Mouse (Mus musculus) heart, postnatal 0 days (tissue): ENCODE measurements around the gene Cntn4. TPM values are rescaled to one million over a fixed set of nuclear protein-coding genes. Genes with fewer than 3 reads are reported as not detected.

ENCODE experiments used
- ATAC-seq: fragments of 200-750 bp; cut with Nextera tagmentation; 2 replicates; pipeline ENCODE4 v1.8.0; 2017; ENCODE audit warnings: low read depth, moderate number of reproducible peaks, moderate library complexity; ENCODE audit not compliant: insufficient read depth
- DNase-seq: peaks from one replicate; pipeline ENCODE4 v3.0.0-alpha.2; 2016; ENCODE audit warnings: low spot score
- H3K27ac ChIP-seq: fragments of 300-500 bp; sonication (generic); 2 replicates; pipeline ENCODE4 v1.5.1; 2014; ENCODE audit warnings: low read depth, mild to moderate bottlenecking
- H3K27me3 ChIP-seq: fragments of 300-500 bp; sonication (generic); 2 replicates; pipeline ENCODE4 v1.6.1; 2014; ENCODE audit warnings: low read length, mixed read lengths; ENCODE audit not compliant: control insufficient read depth, insufficient read depth
- H3K36me3 ChIP-seq: fragments of 300-500 bp; sonication (generic); replicated peaks from 2 replicates; pipeline ENCODE4 v1.6.1; 2014; ENCODE audit warnings: low read length, mixed read lengths; ENCODE audit not compliant: control insufficient read depth, insufficient read depth
- H3K4me1 ChIP-seq: fragments of 300-500 bp; sonication (generic); 2 replicates; pipeline ENCODE4 v1.6.1; 2014; ENCODE audit warnings: antibody characterized with exemption; ENCODE audit not compliant: control insufficient read depth, insufficient read depth
- H3K4me2 ChIP-seq: fragments of 300-500 bp; sonication (generic); 2 replicates; pipeline ENCODE4 v1.6.1; 2014; ENCODE audit warnings: low read depth, mild to moderate bottlenecking, low read length, moderate library complexity
- H3K4me3 ChIP-seq: fragments of 300-500 bp; sonication (generic); 2 replicates; pipeline ENCODE4 v1.5.1; 2014; ENCODE audit warnings: low read depth, low read length
- H3K9ac ChIP-seq: fragments of 300-500 bp; sonication (generic); replicated peaks from 2 replicates; pipeline ENCODE4 v1.6.1; 2014; ENCODE audit warnings: low read depth, low read length, mixed read lengths
- H3K9me3 ChIP-seq: fragments of 300-500 bp; sonication (generic); replicated peaks from 2 replicates; pipeline ENCODE4 v1.6.1; 2016; ENCODE audit warnings: low read length; ENCODE audit not compliant: control insufficient read depth
- CTCF ChIP-seq: IDR thresholded peaks from 2 replicates; pipeline ENCODE4 v1.5.1; 2016; ENCODE audit warnings: antibody characterized with exemption, control low read depth, low read depth
- EP300 ChIP-seq: IDR thresholded peaks from 2 replicates; pipeline ENCODE4 v1.6.1; 2016; ENCODE audit warnings: antibody characterized with exemption, low read depth
- WGBS: fragments of 180-500 bp; shearing (Covaris S2); extraction: QIAGEN DNeasy Blood & Tissue Kit; methylation state at CpG from one replicate; pipeline ENCODE4 v1.1.7; 2014; 5-methylcytosine and 5-hydroxymethylcytosine counted together
- polyA plus RNA-seq: library from polyadenylated mRNA; unstranded; fragments of >200 nt; fragmentation: Nextera tagmentation; extraction: Ambion mirVana; gene quantifications from 2 replicates; pipeline ENCODE4 v1.2.1, GENCODE M21; 2015
- total RNA-seq: library from RNA; depleted of rRNA; stranded (reverse); fragments of >200 nt; gene quantifications from 2 replicates; pipeline ENCODE4 v1.2.3, GENCODE M21; 2014; ENCODE audit warnings: low replicate concordance

Cntn4 gene
- total and polyA plus RNA-seq, 2 experiments from 2014 or later, result 0.04 to 0.07 TPM

DNA sequence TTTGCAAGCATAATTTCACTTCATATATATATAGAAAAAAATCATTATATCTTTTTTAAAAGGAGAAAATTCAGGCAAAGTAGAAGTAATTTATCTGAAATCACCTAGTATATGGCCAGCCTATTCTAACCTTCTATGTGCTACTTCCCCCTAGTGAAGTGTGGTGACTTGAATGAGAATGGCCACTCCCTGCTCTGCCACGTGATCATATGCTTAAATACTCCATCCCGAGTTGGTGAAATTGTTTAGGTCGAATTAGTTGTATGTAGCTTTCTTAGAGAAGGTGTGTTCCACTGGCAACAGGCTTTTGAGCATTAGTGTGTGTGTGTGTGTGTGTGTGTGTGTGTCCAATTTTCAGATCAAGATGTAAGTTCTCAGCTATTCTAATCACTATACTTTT, 730.6 kb downstream of the Cntn4 start:
- Histone ChIP-seq H3K9me3 (no peaks in the 10 kb centered on the region), H3K4me2 (no peak overlapping the region), H3K36me3 (no peaks in the 10 kb centered on the region), H3K4me1 (no peaks in the 10 kb centered on the region), H3K27me3 (no peaks in the 10 kb centered on the region), H3K27ac (no peak overlapping the region), H3K9ac (no peak overlapping the region), H3K4me3 (no peak overlapping the region)
- no peak for TF ChIP-seq CTCF
- TF ChIP-seq EP300, result no peak
- DNase-seq (no peak), ATAC-seq (no peak)
- WGBS, result 73% methylated on average over 3 of the region's 3 CpGs

DNA sequence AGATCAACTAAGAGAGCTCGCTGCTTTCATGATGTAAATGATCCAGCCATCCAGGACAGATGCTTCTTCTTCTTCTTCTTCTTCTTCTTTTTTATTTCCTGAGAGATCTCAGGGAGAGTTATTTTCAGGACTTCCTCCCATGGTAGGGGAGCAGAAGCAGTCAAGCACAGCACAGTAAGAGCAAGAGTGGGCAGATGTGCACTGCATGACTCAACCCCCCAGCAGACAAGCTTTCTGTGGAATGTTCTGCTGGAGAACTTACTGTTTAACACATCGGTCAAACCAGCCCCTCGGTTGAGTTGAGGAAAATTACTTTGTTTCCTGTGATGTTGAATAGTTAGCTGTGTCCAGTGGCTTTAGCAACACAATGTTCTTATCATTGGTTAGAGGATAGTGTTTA, 731.2 kb downstream of the Cntn4 start:
- TF ChIP-seq EP300, result no peak
- TF ChIP-seq CTCF, result no peak
- no peaks in the 10 kb centered on the region for H3K9me3 ChIP-seq
- no peak for ATAC-seq
- H3K27ac ChIP-seq, result no peak overlapping the region
- no peaks in the 10 kb centered on the region for H3K36me3 ChIP-seq
- no peak overlapping the region for H3K9ac ChIP-seq
- H3K4me2 ChIP-seq, result no peak overlapping the region
- H3K4me3 ChIP-seq, result no peak overlapping the region
- H3K4me1 ChIP-seq, result no peaks in the 10 kb centered on the region
- DNase-seq, result no peak
- 61% methylated on average over 3 of the region's 3 CpGs for WGBS
- H3K27me3 ChIP-seq, result no peaks in the 10 kb centered on the region

DNA sequence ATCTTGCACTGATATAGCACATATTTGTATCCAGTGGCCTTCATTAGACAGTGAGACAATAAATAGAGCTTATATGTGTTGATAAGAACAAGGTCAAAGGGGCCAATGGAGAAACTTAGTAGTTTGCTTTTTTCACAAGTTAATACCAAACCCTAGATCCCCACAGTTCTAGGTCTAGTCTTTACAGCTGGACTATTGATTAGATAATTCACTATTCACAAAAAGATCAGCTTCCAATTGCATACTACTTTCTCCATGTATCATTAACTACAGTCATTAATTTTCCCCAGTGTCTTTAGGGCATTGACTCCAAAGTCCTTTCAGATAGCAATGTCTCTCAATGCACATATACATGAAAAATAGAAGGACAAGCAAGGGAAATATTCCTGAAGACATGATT, 745.5 kb downstream of the Cntn4 start:
- Histone ChIP-seq H3K27me3 (no peaks in the 10 kb centered on the region), H3K4me2 (no peak overlapping the region), H3K36me3 (no peaks in the 10 kb centered on the region), H3K4me3 (no peak overlapping the region), H3K9me3 (no peaks in the 10 kb centered on the region), H3K4me1 (no peaks in the 10 kb centered on the region), H3K27ac (no peak overlapping the region), H3K9ac (no peak overlapping the region)
- DNase-seq, result no peak
- no peak for ATAC-seq
- TF ChIP-seq CTCF, result no peak
- TF ChIP-seq EP300, result no peak

DNA sequence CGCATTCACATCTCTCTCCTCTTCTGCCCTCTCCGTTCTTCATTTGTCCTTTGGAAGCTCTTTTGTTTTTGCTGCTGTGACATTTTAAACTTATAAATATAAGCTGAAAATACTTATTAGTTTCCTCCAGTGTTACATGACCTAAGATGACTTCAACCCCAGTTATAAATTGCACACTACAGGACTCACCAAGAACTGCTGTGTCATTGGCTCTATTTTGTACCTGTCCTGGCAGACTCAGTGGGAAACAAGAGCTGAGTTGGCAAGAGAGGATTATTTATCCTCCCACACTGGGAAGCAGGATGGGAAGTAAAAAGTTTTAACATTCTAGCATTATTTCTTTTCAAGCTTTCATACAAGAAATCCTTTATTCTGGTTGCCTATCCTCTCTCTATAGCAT, 746.0 kb downstream of the Cntn4 start:
- Histone ChIP-seq H3K9me3 (no peaks in the 10 kb centered on the region), H3K4me2 (no peak overlapping the region), H3K4me1 (no peaks in the 10 kb centered on the region), H3K27me3 (no peaks in the 10 kb centered on the region), H3K27ac (no peak overlapping the region), H3K9ac (no peak overlapping the region), H3K4me3 (no peak overlapping the region), H3K36me3 (no peaks in the 10 kb centered on the region)
- no peak for DNase-seq
- 84% methylated on average over 2 of the region's 2 CpGs for WGBS
- TF ChIP-seq CTCF, result no peak
- no peak for TF ChIP-seq EP300
- ATAC-seq, result no peak

DNA sequence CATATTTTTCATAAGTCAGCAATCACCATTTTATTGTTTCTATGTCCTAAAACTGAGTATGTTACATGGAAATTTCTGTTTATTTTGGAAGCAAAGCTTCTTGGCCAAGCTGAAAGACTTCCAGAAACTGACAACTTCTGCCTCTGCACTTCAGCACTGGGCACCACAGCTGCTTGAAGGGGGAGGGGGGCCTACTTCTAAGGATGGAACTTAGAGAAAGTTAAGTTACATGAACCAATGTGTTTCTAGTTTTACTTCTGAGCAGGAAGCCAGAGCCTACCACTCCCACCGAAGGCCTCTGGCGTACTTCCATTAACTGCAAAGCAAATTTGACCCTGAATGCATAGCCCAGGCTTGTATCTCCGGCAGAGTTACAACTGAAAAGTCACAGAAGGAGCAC, 749.2 kb downstream of the Cntn4 start:
- DNase-seq (no peak), ATAC-seq (no peak)
- no peaks in the 10 kb centered on the region for H3K9me3 ChIP-seq
- no peaks in the 10 kb centered on the region for H3K4me1 ChIP-seq
- no peak for TF ChIP-seq EP300
- no peak for TF ChIP-seq CTCF
- no peak overlapping the region for H3K9ac ChIP-seq
- H3K36me3 ChIP-seq, result no peaks in the 10 kb centered on the region
- no peak overlapping the region for H3K4me3 ChIP-seq
- H3K27me3 ChIP-seq, result no peaks in the 10 kb centered on the region
- H3K4me2 ChIP-seq, result no peak overlapping the region
- 61% methylated on average over 3 of the region's 3 CpGs for WGBS
- H3K27ac ChIP-seq, result no peak overlapping the region

DNA sequence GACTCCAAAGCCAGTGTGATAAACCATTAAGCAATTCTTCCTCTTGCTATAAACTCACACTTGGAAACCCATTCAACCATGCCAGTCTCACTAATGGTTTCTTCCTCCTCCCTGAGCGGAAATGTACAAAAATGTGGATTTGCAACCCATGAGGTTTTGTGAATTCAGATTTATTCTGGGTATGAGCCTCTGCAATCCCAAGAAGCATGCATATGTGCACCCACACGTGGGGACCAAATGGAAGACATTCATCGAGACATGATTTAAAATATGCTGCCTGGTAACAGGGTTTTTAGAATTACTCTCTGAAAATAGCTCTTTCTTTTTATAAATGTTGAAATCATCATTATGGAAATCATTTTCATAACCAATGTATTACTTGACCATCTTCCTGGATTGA, 754.0 kb downstream of the Cntn4 start:
- H3K36me3 ChIP-seq, result no peaks in the 10 kb centered on the region
- WGBS, result 77% methylated on average over 3 of the region's 3 CpGs
- H3K9ac ChIP-seq, result no peak overlapping the region
- DNase-seq, result no peak
- no peak overlapping the region for H3K4me2 ChIP-seq
- H3K27ac ChIP-seq, result no peak overlapping the region
- H3K9me3 ChIP-seq, result no peaks in the 10 kb centered on the region
- no peak overlapping the region for H3K4me3 ChIP-seq
- ATAC-seq, result no peak
- H3K4me1 ChIP-seq, result no peaks in the 10 kb centered on the region
- H3K27me3 ChIP-seq, result no peaks in the 10 kb centered on the region
- TF ChIP-seq EP300, result no peak
- no peak for TF ChIP-seq CTCF
